Mouse (Mus musculus) cerebellum, postnatal 10 days (tissue): ENCODE measurements at regions not wholly inside any gene's neighbourhood (a gene's known extent, or its start where the extent isn't known, plus 50 kb on each side); places are given as distances from the start of the nearest gene placed in this dataset.

ENCODE experiments used
- DNase-seq, 2 experiments: peaks; one replicate each; pipeline ENCODE4 v3.0.0; 2021; ENCODE audit warnings: mixed read lengths in 2 of 2

DNA sequence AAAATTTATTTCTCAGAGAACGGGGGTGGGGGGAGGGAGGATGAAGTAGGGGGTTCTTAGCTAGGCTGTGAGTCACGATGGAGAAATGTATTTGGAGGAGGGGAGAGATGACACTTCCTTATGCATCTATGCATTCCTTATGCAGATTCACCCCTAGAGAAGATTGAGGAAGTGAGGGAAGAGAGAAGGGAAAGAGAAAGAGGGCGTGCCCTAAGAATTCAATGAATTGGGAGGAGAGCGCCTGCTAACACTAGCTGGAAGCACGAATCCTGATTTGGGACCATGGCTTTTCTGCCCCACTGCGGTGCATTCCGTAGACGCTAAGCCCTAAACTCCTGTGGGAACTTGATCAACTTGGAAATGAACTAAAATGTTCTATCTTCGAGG lies 56.1 kb downstream of the Foxi3 start:
- no peak for DNase-seq

DNA sequence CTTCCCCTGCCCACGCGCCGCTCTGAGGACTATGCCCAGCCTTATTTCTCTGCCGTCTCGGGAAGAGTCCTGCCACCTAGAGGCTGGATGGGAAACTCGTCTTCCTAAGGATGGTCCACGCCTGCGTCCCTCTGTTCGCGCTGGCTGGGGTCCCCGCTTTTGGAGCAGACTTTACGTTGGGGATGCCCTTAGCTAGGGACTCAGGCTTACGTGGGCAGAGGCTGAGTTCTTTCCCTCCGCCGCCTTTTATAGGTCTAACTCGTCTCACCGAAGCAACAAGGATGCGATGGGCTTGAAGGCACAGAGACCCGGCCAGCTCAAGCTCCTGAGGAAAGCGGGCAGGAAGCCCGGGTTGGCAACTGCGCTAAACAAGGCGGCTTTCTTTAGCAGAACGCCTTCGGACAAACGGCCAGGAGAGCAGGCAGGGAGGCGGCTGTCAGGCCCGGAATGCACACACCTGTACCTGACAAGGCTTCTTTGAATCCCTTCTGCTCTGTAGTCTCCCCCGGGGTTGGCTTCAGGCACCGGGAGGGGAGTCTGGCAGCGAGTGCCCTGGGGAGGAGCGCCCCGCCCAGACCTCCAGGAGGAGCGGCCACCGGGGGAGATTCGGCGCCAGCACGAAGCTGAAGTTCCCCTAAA lies 56.6 kb downstream of the Foxi3 start:
- peak; percentile 90 for DNase-seq

DNA sequence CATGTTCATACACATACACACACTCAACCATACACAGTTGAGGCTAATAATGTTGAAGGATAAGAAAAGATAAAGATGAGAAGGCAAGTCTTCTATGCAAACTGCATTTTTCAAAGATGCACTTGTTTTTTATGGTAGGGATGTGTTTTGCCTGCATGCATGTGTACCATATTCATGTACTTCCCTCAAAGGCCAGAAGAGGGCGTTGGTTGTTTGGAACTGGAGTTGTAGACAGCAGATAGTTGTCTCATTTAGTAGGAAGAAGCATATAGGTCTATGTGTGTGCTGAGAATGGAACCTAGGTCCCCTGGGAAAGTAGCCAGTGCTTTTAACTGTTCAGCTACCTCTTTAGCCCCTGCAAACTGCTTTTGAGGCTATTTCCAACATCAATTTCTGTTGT lies 60.1 kb downstream of the Foxi3 start:
- peak in 1 of 2 experiments; percentile 23 for DNase-seq

DNA sequence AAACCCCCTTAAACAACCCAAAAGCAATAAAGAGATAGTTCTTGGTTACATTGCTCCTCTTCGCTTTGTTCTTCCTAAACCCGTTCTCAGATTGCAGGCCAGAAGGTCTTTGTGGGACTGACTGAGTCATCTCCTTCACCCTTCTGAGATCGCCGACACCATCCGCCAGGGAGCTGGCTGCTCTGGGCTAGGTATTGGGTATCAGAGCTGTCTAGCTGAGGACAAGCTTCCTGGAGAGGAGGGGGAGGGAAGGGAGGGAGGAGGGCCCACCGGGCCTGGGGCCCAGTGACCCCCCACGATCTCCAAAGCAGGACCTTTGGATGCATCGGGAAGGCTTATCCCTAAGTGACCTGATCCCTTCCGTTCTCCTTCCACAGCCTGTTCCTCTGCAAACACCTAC lies 65.0 kb downstream of the Foxi3 start:
- no peak for DNase-seq

DNA sequence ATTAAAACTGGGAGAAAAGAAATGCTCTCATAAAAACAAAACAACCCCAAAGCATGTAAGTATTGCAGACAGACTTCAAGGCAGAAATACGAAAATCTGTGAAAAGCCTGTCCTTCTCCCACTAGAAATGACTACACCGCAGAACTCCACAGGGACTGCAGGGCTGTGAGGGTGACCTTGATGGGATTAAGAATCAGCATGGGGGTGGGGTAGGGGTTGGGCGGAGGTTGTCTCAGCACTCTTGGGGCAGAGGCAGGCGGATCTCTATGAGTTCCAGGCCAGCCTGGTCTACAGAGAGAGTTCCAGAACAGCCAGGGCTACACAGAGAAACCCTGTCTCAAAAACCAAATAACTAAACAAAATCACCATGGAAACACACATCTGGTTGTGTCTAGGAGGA lies 69.1 kb downstream of the Foxi3 start:
- DNase-seq: no peak

DNA sequence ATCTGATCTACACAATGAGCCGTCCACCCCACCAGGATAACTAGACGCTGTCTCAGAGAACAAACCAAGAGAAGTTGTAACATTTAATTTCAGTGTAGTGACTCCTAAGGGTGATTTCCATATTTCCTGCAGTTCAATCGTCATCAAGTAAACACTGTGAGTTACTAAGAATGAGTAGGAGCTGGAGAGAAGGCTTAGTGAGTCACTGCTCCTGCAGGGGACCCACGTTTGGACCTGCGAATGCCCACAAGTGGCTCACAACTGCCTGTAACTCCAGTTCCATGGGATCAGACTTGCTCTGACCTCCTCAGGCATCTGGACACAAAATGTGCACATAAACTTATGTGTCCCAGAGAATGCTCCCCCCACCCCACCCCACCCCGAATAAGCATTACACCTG lies 73.3 kb downstream of the Foxi3 start:
- no peak for DNase-seq

DNA sequence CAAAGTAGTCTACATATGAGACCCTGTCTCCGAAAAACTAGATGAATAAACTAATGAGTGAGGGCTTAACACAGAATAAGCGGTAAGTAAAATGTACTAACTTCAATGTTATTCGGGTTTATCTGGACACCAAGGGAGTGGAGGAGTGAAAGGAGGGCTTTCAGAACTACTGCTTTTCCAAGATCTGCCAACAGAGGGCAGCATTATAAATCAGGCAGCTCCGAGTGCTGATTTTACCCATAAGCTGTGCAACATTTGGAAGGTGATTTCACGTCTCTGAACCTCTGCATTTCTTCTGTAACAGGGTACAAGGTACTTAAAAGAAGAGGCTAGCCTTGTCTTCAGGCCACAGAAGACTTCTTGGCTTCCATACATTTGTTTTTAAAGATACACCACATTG lies 74.2 kb downstream of the Foxi3 start:
- DNase-seq: peak; percentile 44 to 47

DNA sequence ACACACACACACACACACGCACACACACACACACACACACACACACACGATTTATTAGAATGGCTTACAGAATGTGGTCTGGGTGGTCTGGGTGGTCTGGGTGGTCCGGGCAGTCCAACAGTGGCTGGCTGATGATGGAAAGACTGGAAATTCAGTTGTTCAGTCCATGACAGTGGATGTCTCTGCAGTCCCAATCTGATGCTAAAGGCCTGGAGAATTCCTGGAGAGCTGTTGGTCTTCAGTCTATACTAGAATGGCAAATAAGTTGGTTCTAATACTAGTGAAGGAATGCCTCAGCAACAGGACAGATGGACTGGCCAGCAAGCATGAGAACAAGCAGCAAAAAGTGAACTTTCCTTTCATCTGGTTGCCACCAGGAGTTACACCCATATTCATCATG lies 87.9 kb downstream of the Foxi3 start:
- DNase-seq: no peak

DNA sequence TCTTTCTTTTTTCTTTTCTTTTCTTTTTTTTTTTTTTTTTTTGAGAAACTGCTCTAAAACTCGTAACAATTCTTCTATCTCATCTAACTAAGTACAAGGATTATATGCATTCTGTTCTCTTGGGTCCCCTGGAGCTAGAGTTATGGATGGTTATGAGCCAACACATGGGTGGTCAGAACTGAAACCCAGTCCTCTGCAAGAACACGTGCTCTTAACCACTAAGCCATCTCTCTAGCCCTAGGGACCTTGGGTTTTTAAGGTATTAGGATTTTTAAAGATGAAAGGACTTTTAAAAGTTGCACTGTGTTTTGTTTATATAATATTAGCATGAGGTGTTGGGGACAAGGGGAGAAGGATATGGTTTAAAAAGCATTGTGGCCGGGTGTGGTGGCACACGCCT lies 88.9 kb downstream of the Foxi3 start:
- DNase-seq: no peak

DNA sequence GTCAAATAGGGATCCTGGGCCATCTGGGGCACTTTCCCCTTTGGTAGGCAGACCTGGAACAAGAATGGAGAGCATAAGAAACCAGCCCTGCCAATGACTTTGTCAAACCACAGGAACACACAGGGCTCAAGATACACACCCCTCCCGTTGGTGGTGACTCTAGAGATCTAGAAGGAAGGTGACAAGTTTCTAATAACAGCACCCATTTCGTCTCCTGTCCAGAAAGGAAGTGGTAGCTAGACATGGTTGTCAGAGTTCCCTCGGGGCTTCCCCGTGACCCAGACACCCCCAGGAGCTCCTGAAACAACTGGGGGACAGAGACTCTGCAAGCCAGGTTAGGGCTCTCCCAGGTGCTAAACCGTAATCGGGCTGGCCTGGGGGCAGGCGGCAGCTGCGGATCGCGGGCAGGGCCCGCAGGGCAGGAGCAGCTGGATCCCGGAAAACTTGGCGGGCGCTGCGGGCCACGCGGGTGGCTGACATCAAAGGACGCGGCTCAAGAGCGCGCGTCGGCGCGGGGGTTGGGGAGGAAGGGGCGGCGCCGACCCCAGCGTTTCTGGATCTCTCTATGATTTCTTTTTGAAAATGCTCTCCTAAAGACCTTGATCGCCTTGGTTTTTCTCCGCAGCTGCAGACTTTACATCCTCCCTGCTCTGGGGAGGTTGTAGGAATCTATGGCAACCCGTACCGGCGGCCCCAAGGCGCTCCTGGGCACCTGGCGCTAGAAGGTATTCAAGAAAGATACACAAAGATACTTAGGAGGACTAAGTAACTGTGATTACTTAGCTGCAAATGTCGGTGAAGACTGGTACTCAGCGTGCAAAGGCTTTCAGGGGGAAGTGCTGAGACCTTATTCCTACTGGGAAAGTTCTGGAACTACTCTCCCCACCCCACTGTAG lies 92.1 kb downstream of the Foxi3 start:
- DNase-seq: peak; percentile 58 to 69

DNA sequence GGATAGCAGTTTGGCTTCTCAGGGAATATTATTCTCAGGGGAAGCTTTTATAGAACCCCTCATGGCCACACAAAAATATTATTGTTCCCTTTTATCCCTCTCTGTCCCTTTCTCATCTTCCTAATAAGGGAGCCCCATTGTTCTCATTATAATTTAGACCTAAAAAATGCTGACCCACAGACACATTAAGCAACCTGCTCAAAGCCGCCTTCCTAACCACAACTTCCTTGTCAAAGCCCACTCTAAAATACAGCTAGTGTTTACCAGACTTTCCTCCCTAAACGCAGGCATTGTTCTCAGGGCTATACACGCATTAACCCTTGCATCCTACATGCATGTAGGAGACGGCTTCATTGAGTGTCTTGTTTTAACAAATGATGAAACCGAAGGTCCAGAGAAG lies 93.9 kb downstream of the Foxi3 start:
- DNase-seq: no peak

DNA sequence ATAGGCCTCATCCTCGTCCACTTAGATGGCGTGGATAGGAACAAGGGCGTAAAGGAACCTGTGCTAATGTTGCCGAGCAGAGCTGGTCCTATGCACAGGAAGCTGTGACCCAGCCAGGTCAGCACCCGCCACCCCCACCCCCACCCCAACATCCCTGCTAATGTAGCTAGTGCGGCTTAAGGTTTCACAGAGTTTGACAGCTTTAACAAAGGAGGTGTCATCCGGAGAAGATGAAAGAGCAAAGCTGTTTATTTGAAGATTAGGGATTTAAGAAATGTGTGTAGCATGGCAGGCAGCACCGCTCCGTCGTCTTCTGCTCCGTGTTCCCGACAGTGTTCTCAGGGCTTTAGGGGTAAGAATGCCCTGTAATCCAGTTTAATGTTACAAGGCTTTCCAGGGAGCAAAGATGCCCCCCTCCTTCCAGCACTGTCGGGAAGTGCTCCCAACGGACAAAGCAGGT lies 93.5 kb downstream of the Thnsl2 start:
- no peak for DNase-seq

DNA sequence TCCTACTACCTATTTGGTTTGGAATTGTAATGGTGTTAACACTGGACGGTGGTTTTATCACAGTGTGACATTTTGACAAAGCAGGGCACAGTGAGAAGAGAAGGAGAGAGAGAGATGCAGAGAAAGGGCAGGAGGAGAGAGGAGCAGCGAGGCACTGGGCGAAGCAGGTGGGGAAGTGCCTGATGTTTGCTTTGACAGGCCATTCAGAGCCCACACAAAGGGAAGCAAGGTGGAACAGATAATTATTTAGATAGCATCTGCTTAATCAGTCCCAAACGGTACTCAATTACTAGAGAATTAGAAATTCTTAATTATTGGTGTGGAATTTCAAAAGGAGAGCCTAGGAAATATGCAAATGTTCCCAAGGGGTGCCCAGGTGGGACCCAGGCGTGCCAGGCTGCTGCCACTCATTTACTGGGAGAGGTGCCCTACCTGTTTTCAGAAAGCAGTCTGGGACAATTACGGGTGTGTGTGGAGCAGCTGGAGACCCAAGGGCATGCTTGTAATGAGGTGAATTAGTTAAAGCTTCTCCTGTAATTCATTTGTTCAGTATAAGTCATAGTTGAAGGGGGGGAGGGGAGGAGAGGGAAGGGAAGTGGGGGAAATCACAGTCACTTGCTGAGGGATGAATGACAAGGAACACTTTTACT lies 86.9 kb downstream of the Thnsl2 start:
- no peak for DNase-seq

DNA sequence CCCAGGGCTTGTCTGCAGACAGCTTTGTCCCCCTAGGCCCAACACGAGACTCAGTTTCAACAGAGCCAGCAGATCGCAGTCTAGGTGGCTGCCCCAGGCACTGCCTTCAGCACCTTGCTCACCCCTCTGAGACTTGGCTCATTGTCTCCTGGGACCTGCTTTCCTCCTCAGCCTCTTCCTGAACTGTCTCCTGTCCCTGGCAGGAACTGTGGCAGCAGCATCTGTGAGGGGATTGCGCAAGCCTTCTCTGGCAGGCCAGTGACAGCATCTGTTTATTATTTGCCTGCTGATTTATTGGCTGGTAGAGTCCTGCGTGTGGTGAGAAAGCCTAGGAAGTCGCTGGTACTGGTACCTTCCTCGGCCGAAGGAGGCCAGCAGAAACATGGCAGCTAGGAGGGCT lies 84.1 kb downstream of the Thnsl2 start:
- peak; percentile 73 to 78 for DNase-seq

DNA sequence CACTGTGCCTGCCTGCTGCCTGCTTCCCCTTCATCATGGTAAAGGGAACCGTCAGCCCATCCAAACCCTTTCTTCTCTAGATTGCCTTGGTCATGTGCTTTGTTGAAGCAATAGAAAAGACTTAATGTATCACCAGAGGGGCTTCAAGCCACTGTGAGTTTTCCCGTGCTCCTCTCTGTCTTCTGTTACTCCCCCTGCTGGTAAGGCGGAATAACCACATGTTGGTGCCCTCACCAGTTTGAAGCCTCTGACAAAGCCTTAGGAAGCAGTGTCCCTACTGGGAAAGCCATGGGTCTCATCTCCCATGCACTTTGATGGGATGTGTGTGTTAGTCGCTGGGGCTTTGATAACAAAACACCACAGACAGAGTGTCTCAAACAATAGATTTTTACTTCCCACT lies 81.3 kb downstream of the Thnsl2 start:
- no peak for DNase-seq

DNA sequence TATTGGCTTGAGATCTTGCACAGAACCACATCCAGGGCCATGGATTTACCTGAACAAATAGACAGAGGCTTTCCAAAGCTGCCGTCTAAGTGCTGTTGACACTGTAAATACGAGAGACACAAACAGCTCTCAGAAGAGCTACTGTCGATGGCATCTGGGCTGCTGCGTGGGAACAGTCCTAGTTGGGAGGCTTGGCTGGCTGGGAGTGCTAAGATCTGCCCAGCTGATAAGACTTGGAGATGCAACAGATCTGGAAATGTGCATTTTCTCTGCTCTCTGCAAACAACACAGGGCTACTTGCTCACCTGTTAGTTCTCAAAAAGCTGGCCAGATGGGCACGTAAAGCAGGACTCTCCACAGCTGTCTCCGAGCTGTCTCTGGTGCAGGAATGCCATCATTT lies 78.8 kb downstream of the Thnsl2 start:
- no peak for DNase-seq

DNA sequence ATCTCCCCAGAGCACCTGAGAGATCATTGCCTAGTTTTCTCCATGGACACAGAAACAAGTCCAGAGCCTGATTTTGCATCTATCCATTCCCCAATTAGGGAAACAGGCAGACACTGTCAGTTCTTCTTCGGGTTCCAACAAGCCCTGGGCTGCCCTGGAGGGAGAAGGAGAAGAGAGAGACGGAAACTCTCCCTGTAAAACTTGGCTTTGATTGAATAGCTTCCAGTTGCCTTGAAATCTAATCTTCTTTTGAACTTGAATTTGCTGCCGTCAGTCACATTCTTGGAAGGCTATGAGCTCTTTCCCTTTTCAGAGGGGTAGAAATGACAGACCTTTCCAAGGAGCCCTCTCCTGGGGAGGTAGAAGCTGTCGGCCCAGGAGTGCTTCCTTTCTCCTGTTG lies 75.0 kb downstream of the Thnsl2 start:
- no peak for DNase-seq

DNA sequence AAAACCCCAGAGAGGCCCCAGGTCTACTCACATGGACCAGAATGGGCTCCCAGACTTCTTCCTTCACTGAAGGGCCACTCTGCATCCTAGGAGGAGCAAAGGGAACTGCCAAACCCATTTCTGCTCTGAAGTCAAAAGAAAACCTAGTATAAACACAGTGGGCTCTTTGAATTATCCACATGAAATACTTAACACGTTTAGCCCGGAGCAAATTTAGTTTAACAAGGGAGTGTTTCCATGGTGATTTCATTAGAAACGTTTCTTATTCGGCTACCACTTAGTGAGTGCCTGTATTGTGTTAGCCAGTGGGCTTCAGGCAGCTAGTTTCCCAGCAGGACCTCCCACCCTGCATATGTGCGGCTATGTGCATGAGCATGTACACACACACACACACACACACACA lies 69.4 kb downstream of the Thnsl2 start:
- no peak for DNase-seq
